22 mouse cellular contexts compared by ENCODE assay signal in genomic region chr2:78596251-78596650, GRCm38 (mm10).
DNase-seq lines count a peak whose midpoint lies in the region; ATAC-seq lines count a peak whose summit lies in the region.
"Had no signal": no experiment of that assay in that cellular context is flagged by ENCODE, and none has a peak within 500 bp of the region (broad histone marks: within the 10 kb centered on the region; RNA-seq: fewer than 3 reads in every experiment).

No protein-coding gene starts in this region.

- ATAC-seq in megakaryocyte-erythroid progenitor cell, adult 5-6 weeks (replicated peaks; ENCODE audit: low FRiP score, low TSS enrichment, poor library complexity, severe bottlenecking), result no peak
- ATAC-seq: forebrain, embryonic 14.5 days; forebrain, postnatal 0 days; hindbrain, postnatal 0 days; inflammation-experienced regulatory T-cells, adult 6 months; intestine, embryonic 16.5 days; Patski had no signal

- DNase-seq in adrenal gland, adult (ENCODE audit: inconsistent age in 2 of 2, low spot score in 1 of 2), result peak; percentile 38 to 73
- DNase-seq in adrenal gland, postnatal 4 days (ENCODE audit: low spot score in 2 of 2), result no peak
- DNase-seq in adrenal gland, adult 8-10 months, result peak; percentile 34
- DNase-seq in adrenal gland, postnatal 25 days, result peak; percentile 3
- no peak for DNase-seq in liver
- DNase-seq: B cell, adult 2 months; cerebellum, adult 11-12 months; cerebellum, adult 8-10 months; cerebellum, postnatal 10 days; cerebellum, postnatal 36 days; forebrain, postnatal 0 days; gastrocnemius, adult 2 months; gastrocnemius, postnatal 14 days; heart, postnatal 10 days; heart, postnatal 4 days; kidney, adult 18-20 months had no signal

Comparison
In these comparisons a context has a peak if more than half of its experiments do, and no peak if none do; other contexts are left out.
1. DNase-seq: peak in adrenal gland, adult (2 of 2), adrenal gland, adult 8-10 months (single experiment) and adrenal gland, postnatal 25 days (single experiment); none in adrenal gland, postnatal 4 days (0 of 2) and liver (single experiment).